Mouse (Mus musculus): ENCODE measurements at regions not wholly inside any gene's neighbourhood (a gene's known extent, or its start where the extent isn't known, plus 50 kb on each side); places are given as distances from the start of the nearest gene placed in this dataset.

GRCm38 (mm10) chr14:109985026-109985425, 769.9 kb downstream of the Slitrk6 start:
- DNase-seq: no peak

DNA sequence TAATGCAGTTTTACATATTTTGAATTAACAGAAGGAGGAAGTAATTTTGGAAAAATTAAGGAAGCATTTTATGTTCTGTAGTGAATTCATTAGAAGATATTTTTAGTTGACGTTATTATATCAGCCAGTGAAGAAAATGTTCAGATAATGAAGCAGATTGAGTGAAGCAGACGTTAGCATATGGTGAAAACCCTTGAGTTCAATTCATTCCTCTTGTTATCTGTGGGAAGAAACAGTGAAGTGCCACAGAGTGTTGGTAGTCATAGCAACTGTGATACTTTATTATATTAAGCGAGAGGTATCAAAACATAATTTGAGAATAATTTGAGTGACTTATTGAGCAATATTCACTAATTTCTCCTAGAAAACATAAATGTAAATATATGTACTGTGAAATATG, 796.9 kb downstream of the Slitrk6 start:
- no peak for DNase-seq

GRCm38 (mm10) chr14:109941944-109942343, 813.0 kb downstream of the Slitrk6 start:
- DNase-seq: no peak

DNA sequence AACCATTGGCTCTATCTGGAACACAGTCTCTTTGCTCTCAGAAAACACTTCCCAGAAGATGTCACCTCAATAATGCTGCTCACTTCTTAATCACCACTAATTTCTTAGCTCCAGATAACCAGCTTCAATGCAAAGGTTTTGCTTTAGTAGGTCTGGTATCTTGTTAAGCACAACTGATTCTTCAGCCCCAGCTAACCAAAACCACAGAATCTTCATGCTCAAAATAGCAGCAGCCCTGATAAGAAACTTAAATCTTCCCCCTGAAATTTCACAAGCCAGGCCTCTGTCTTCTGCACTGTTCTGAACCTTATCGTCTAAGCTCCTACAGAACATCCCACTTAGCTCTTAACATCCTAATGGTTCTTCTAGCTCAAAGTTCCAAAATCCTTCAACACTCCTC, 813.8 kb downstream of the Slitrk6 start:
- no peak for DNase-seq

- DNase-seq: no peak
These were observed 817.5 kb downstream of the Slitrk6 start for GRCm38 (mm10) chr14:109937432-109937831.

- no peak for DNase-seq
These were observed 826.0 kb downstream of the Slitrk6 start for GRCm38 (mm10) chr14:109928977-109929376.

DNA sequence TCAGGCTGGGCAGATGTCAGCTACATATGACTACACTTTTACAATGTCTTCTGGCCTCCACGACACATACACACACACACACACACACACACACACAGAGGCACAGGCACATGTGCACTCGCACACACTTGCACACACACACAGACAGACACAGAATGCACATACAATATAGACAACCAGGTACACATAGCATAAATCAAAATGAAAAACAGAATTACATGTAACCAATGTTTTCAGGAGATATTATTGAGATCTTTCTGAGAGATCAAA, 863.1 kb downstream of the Slitrk6 start:
- DNase-seq: no peak

- no peak for DNase-seq
These were observed 863.6 kb downstream of the Slitrk6 start for GRCm38 (mm10) chr14:109891151-109891895.

GRCm38 (mm10) chr14:109876950-109877663, 877.8 kb downstream of the Slitrk6 start:
- DNase-seq: no peak

GRCm38 (mm10) chr14:109874230-109874629, 880.7 kb downstream of the Slitrk6 start:
- DNase-seq: peak in 1 of 2 experiments; percentile 11

GRCm38 (mm10) chr14:109840354-109841104, 914.4 kb downstream of the Slitrk6 start:
- no peak for DNase-seq

DNA sequence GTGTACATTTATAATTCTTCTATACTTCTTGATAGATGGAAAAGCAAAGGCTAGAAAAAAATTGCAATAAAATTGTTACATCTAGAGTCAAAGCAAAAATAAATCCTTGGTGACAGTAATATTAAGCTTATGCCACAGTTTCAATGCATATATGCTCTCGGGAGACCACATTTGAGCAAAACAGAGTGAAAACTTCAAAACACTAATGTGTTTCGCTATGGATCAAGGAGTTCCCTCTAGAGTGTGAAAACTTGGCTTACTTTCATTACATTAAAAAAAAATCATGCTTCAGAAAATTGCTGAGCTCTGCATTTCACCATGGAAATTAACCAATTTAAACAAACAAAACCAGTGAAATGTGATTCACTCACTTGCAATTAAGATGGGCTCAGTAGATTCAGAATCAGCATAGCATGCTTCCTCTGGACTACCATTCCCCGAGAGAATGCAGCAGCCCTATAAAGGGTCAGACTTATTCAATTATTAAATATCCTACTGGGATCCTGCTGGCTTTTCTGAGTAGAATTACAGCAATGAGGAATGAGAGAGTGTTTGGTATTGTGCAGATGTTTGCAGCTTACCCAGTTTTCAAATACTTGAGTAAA, 888.7 kb upstream of the Slitrk1 start:
- DNase-seq: no peak

GRCm38 (mm10) chr14:109772246-109772645, 858.3 kb upstream of the Slitrk1 start:
- no peak for DNase-seq

GRCm38 (mm10) chr14:109760892-109761291, 846.9 kb upstream of the Slitrk1 start:
- no peak for DNase-seq

Measured in lung, postnatal 4 days (tissue).